Mouse (Mus musculus): ENCODE measurements around the gene Coro2a. TPM values are rescaled to one million over a fixed set of nuclear protein-coding genes. Genes with fewer than 3 reads are reported as not detected.
"Not testable (repeated sequence)": the region's sequence is repeated elsewhere in the genome, so short reads cannot be mapped to it uniquely, and the experiment has no call there.

Coro2a gene
- polyA plus RNA-seq (2017; shearing (Covaris generic)) = 100 to 1,000 TPM; 104 to 110 TPM

DNA sequence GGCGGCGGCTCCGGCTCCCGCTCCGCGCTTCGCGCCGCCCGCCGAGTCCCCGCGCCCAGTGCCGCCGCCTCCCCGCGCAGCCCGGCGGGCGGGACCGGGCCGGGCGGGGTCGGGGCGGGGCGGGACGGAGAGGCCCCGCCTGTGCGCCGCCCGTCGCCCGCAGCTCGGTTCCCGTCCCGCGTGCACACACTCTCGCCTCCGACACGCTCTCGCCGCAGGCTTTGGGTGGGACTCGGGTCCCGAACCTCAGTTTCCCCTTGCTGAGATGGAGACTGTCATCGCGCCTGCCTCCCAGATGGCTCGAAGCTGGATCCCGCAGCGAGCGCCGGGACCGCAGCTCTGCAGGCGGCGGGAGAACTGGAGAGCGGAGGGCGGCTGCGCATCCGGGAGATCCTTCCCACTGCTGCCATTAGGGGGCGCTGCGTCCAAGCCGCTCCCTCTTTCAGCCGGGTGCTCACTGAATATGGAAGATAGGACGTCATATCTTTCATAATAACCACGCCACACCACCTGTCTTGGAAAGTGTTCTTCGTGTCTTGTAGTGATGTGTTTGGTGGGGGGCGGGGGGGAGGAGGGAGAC is at the start of gene Coro2a:
Gene Coro2a (minus strand): TSS at position 359 of the 580 bp plus-strand sequence.
- peak; percentile 78 for ATAC-seq

DNA sequence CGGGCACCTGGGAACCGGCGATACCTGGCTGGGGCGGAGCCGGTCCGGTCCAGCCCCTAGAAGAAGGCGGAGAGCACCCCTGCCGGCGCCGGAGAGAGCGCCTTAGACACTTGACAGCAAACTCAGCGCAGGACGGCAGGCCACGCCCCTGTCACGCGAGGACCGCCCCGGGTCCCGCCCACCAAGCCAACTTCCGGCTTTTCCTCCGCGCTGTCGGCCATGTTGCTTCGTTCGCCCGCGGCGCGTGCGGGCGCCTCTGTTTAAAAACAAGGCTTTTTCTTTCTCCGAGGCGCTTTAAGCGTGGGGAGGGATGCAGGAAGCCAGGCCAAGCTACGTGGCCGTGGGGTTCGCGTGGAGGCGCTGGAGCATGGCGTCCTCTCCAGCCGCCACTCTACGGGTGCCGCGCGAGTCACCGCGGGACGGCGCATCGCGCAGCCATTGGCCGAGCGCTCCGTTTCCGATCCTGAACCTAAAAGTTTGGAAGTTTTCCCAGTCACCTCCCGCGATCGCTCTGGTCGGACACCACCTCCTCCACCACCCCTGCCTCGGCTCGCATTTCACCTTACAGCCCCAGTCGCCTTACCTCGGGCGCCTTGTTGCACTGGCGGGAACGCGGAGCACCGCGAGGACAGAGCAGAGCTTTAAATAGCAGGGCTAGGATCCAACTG is 48.2 kb upstream of the Coro2a start, which contains the start of gene Tbc1d2:
Gene Tbc1d2 (minus strand): TSS at position 124 of the 668 bp plus-strand sequence.
- peak; percentile 96 for ATAC-seq

DNA sequence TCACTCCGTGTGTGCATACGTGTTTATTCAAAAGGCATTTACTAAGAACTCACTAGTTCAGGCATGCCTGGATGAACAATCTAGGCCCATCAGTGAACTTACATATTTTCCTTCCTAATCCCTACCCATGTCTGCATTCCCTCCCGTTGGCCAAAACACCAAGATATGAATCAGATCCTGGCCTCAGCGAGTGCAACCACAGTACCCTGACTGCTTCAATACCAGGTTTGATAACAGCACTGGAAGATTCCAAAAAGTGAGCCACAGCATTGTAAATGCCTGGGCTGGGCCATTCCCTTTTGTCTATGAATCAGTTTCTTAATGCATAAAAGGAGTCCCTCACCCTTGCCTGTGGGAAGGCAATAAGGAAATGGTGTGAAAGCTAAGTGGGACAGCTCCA is 47.2 kb upstream of the Coro2a start:
- no peak for ATAC-seq

DNA sequence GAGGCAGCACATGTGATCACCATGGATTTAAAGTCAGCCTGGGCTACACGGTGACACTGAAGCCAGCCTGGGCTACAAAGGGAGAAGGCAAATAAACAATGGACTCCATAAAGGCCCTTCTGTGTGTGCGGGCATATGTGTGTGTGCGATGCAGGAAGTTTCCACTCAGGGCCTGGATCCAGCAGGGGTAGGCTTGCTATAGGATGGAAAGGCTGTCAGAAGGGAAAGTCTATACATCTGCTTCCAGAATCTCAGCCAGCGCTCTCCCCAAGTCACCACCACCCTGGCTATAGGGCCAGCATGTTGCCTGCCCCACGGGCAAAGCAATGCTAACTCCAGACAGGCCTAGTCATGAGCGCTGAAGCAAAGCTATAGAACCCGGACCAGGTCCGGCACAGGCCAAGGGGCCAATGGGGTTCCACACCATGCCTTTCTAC is 41.7 kb upstream of the Coro2a start:
- no peak for ATAC-seq

DNA sequence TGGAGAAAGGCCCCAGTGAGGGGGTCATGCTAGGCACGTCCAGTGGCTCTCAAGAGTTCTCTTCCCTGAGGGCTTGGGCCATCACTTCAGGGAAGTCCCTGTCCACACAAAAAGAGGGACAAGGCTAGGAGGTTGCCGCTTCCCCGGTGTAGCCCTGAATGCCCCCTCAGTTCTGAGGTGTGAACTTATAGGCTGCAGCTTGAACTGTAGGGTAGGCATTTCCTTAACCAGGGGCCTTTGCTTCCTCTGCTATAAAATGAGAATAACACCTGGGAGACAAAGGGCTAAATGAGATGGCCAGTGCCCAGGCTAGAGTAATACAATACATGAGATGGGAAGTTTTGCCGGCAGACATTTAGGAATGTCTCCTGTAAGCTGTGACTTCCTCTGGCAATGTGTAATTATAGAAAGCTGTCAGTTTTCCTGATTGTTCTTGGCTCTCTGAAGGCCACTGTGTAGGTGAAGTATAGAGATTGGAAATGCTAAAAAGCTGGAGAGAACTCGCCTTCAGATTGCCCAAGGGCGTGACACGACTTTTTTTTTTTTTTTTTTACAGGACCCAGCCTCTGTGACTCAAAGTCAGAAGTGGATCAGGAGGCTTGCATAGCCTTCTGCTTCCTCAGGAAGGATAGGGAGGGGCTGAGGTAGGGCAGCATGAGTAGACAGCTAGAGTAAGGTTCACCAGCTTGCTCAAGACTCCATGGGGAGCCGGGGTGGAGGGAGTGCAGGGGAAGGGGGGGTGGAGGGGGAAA is 41.1 kb upstream of the Coro2a start:
- no peak for ATAC-seq

DNA sequence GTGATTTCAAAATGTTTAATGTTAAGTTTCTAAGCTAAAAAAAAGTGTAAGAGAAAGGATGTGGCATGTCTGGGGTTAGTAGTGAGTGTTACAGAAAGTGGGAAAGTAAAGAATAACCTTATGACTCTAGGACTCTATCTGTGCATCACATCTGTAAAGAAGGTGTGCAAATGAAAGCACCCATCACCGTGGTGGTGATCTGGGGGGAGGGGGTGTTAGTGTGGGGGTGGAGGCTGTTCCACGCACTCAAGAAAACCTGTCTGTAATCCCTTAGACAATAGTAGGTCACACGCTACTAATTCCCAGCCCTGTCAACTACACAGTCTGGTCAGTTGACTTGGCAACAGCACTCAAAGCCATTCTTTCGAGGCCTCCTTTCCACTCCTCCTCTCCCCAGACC is 39.3 kb upstream of the Coro2a start:
- no peak for ATAC-seq

DNA sequence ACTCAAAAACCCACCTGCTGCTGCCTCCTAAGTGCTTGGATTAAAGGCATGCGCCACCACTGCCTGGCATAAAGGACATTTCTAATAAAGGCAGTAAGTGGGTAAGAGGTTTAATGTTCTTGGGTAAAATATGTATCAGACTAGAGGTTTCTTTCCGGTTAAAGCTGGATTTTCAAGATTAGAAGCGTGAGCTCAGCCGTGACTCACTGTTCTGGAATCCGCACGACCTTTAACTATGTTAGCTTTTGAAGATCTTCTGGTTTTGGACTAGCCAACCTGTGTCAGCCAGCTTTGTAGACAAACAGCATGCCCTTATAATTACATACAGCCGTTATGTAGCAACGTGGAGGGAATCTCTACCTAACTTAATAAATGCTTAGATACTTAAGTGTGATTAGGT is 37.9 kb upstream of the Coro2a start:
- ATAC-seq = no peak

DNA sequence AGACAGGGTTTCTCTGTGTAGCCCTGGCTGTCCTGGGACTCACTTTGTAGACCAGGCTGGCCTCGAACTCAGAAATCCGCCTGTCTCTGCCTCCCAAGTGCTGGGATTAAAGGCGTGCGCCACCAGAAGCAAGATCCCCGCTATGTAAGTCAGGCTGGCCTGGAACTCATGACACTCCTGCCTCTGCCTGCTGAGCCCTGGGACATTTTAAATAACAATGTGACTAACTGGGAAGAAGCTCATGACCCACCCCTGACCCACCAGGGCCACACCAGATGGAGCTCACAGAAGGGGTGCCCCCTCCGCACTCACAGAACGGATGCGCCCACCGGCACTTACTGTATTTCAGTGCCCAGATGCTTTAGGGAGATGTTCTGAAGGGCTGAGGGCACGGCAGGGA is 35.2 kb upstream of the Coro2a start:
- ATAC-seq = not testable (repeated sequence)

DNA sequence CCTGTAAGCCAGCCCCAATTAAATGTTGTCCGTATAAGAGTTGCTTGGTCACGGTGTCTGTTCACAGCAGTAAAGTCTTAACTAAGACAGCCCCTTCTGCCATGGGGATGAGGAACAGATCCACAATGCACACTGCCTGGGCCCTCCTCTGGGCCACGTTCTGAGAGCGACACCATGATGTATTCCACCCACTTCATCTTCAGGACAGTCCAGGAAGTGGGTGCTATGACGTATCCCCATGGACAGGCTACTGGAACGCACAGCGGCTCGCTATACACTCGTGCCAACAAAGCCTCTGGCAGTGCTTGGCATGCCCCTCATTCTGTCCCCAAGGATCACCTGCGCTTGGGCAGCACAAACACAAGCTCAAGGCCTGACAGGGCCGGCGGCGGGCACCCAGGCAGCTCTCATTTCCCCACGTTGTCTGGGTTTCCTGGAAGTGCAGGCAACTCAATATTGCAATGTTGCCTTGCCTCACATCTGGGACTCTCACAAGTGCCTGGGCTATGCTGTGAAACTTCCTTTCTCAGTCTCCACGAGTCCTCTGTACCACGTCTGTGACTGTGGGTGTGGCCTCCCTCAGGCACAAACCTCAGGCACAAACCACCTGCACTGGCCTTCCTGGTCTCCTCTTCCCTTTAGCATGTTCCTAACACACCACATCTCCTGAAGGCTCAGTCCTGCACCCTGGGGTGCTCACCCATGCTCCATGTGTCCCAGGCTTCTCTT is 33.9 kb upstream of the Coro2a start:
- ATAC-seq = no peak

DNA sequence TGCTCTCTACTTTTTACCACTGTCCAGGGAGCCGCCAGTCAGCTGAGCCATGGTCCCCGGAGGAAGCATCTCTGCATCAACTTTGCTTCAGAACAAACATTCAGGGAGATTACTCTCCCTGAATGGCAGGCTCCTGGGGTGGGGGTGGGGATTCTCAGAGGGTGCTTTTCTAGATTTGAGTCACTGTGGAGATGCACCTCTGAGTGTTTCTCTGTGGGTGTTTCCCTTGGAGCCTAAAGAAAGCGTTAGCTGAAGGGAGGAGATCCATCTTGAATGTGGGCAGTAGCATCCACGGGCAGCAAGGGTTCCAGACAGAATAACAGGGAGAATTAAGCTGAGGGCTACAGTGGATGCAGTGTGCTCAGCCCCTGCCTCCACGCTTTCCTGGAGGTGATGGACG is 32.9 kb upstream of the Coro2a start:
- ATAC-seq = no peak

DNA sequence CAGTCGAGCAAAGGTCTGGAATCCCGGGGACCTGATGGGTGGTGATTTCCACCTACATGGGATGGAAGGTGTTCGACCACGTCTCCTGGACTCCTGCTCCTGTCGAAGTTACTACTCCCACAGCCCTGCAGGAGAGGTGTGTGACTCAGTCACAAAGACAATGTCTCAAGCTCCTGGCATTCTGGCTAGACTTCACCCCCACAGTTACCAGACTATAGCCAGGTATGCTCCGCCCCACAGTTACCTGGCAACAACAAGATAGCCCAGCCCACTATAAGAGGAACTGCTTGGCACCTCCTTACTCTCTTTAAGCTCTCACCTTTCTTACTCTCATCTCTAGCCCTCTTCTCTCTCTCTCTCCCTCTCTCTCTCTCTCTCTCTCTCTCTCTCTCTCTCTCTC is 31.6 kb upstream of the Coro2a start:
- ATAC-seq = not testable (repeated sequence)

DNA sequence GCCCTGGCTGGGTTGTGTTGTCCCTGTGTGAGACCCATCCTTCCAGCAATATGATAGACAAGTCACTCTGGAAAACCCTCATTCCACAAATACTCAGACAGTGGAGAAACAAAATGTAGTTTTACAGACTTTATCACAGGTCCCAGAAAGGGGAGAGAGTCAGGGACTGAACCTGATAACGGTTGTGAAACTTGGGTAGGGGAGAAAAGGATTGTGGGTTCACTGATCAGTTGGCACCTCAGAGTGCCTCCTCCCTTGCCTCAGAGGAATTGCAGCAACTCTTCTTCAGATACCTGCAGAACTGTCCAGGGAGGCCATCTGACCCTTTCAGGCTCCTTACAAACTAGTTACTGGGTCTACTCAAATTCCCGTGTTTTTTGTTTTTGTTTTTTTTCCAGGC is 30.5 kb upstream of the Coro2a start:
- ATAC-seq = no peak

DNA sequence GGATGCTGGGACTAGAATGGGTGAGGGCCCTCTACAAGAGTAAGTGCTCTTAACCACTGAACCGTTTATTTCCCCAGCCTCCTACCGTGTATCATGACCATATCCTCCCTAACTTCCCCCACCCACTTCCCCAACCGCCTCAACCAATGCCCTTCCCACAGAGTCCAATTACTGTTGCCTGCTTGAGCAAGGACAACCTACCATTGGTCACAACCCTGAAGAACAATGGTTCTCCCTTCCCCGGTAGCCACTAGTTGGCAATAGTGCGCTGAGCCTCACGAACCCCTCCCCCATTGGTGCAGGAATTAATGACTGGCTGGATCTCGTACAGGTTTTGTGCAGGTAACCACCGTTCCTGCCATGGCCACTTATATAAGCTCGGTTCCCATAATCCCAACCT is 28.4 kb upstream of the Coro2a start:
- ATAC-seq = no peak

DNA sequence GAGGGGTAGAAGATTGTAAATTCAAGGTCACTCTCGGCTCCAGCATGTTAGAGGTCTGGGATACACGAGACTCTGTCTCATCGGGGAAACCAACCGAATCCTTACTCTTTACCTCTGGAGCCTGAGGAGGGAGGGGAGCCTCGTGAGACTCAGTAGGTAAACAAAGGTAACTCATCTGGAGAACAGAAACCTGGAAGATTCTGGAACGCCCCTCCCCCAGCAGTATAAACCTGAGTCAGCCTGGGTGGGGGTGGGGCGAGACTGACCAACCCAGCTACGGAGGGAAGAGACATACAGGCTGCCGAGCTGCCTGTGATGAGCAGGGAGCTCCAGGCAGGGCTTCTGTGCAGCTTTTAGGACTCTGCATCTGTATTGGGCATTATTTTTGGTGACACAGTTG is 26.9 kb upstream of the Coro2a start:
- no peak for ATAC-seq

DNA sequence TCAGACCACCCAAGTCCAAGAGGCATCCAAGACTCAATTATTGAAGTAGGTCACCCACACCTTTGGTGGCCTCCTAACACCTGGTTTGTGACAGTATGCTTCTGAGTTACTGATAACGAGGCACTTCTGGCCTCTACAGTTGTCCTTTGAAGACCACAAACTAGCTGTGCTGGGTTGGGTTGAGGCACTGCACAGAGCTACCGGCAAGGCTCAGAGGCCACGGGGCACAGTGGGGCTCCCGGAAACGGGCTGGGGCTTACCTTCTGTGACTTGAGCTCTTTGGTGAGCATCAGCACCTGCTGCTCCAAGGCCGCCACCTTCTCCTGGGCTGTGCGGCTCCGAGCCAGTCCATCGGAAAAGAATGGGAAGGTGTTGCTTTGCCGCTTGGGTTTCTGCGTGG is 26.1 kb upstream of the Coro2a start:
- ATAC-seq = no peak

DNA sequence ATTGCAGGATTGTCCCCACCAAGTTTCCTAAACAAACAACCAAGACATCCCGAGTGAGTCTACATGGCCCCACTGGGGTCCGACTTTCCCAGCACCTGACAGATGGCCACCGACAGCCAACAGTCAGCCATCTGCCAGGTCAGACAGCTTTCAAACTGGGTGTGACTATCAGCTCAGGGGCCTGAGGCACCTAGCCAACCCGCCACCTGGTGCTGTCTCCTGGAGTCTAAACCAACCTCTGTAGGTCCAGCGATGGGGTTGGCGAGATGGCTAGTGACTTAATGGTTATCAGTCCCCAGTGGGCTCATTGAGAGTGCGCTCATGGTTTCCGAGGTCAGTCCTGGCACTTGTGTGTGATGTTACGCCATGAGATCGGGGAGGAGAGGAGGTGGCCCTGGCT is 23.1 kb upstream of the Coro2a start:
- no peak for ATAC-seq

DNA sequence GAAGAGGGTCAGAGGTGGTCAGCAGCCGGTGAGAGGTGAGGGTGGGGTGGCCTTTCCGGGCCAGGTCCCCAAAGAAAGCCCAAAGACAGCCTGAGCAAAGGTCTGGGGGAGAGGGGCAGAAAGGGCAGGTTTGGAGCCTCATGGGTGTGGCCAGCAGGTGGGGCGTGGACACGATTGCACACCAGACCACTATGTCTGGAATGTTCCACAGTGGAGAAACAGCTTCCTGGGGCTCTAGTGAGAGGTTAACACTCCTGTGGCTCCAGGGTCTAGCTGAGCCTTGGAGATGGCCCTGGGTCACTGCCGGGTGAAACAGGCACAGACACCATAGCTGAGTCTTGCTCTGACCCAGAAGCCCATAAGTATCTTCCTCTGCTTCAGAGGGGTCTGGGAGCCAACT is 21.0 kb upstream of the Coro2a start:
- no peak for ATAC-seq

DNA sequence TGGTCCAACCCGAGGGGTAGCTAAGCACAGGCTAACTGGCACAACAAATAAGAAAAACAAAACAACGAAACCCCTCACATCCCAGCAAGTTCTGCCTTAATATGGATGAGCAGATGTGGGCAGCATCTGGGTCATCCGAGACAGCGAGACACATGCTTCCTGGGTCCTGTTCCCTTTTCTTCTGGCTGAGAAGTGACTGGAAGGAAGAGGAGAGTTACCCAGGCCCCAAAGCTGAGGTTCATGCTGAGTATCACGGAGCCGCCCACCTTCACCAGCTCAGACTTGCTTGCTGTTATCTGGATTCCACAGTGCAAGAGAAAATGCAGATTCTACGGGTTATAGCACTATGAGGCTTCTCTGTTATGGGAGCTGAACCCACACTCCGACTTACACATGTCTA is 18.9 kb upstream of the Coro2a start:
- no peak for ATAC-seq

DNA sequence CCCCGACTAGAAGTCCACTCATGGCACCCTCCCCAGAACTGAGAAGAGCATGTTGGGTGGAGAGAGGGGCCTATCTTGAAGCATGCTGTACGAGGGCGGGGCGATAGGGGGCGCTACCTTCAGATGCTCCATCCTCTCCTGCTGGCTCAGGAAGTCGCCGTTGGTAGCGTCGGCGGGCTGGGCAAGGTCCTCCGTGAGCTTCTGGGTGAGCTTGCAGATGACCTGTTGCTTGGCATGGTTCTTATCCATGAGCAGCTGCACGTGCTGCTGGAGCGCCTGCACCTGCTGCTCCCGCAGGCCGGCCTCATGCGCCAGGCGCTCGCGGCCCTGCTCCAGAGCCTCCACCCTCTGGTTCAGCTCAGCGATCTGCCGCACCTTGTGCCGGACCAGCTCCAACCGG is 18.3 kb upstream of the Coro2a start:
- ATAC-seq = no peak

DNA sequence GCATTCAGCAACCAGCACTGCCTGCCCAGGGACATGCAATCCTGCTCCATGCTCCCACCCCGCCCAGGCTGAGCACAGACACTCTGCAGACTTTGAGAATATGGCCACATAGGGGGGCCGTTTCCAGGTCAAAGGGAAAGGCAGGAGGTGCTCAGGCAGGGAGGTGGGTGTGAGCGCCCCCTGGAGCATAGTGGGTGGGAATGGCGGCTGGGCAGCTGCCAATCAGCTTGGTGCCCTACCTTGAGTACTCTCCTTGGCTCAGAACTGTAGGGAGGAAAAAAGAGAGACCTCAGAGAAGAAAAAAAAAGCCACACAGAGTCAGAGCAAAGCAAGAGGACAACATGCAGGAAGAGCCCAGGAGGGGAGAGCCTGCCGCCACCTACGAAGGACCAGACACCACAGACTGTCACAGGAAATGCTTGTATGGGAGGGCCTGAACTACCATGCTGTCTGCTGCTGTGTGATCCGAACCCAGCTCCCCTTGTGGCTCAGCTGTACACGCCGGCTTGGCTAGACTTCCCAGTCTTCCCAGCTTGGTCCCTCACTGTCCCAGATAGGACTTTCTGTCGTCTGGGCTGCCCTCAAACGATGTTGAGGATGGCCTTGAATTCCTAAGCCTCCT is 16.3 kb upstream of the Coro2a start:
- ATAC-seq = peak; percentile 84

DNA sequence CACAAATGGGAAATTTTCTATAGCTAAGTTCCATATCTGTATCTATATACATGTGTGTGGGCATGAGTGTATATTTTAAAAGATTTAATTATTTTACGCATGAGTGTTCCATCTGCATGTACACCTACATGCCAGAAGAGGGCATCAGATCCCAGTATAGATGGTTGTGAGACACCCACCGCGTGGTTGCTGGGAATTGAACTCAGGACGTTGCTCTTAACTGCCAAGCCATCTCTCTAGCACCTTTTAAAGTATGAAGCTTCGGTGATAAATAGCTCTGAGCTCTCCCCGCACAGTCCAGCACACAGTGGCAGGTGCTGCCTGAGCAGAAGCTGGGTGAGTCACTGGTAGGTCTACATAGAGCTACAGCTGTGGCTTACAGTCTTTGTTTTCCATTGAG is 15.4 kb upstream of the Coro2a start:
- ATAC-seq = peak; percentile 14

DNA sequence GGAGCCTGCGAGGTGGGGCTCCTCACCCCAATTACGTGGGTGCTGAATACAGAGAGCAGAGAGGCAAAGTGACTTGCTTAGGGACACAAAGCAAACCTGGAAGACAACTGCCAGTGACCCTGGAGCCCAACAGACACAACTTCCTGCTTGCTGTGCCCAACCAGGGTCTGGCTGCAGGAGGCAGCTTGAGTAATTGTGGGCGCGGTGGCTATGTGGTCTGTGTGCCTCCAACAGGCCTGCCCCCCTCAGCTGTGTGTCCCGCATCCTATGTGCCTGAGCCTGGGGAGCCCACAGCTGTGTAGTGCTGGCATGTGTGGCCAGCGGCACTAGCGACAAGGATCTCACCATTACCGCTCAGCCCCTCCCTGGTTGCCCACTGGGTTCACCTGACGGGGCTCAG is 12.6 kb upstream of the Coro2a start:
- ATAC-seq = no peak

DNA sequence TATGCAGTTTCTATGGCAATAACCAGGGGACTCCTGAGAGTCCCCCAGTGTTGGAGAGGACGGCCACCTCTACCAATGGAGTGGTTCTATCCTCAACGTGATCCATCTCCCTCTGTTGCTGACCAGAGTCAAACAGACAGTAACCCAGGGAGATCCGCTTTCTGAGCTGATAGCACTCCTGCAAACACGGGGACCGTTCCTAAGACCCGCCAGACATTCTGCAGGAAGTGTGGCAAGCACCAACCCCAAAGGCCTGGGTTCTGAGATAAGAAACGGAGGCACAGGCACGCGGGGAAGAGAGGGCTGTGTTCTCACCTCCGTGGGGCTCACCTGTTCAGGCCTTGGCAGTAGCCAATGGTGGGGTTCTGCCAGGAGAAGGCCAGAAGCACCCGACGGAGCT is 11.6 kb upstream of the Coro2a start:
- no peak for ATAC-seq

Data from CD4-positive, CD25-positive, alpha-beta regulatory T cell, adult 4 months (primary cell).